Mouse (Mus musculus): ENCODE data around the gene Chrng. TPM values are rescaled to one million over a fixed set of nuclear protein-coding genes. Genes with fewer than 3 reads are reported as not detected.
A peak's percentile ranks its signal among the peaks of the same experiment; 100 is the strongest.

Gene Chrng
- polyA plus RNA-seq, 1 experiment from 2014 or later, result not detected

DNA sequence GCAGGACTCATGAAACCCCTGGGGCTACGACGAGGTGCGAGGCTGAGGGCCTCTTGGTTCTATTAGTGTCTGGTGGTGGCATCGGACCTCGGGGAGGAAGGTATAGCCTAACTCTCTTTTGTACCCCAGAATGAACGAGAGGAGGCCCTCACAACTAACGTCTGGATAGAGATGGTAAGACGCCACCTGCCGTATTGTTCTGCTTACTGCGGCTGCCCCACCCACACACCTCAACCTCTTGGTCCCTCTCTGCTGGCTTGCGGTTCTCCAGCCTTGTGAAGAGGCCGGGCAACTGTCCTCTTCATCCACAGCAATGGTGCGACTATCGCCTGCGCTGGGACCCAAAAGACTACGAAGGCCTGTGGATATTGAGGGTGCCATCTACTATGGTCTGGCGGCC, 1.9 kb downstream of the Chrng start:
- ATAC-seq (ENCODE audit: low FRiP score) (no peak), DNase-seq (ENCODE audit: low spot score, missing footprints) (no peak)
- no peak overlapping the region for H3K4me3 ChIP-seq (ENCODE audit: low read depth, low read length)
- H3K9me3 ChIP-seq (ENCODE audit: control insufficient read depth, low read length), result no peaks in the 10 kb centered on the region
- no peaks in the 10 kb centered on the region for H3K4me1 ChIP-seq (ENCODE audit: control insufficient read depth, insufficient read depth, low read length)
- H3K36me3 ChIP-seq (ENCODE audit: control insufficient read depth, insufficient read depth, low read length), result no peaks in the 10 kb centered on the region
- WGBS, result 22% methylated on average over 17 of the region's 17 CpGs
- H3K27ac ChIP-seq (ENCODE audit: low read depth, low read length), result no peak overlapping the region
- no peak overlapping the region for H3K9ac ChIP-seq (ENCODE audit: low read length)
- H3K4me2 ChIP-seq, result no peak overlapping the region
- H3K27me3 ChIP-seq (ENCODE audit: control insufficient read depth, insufficient read depth, low read length), result peaks cover 2% of the 10 kb centered on the region; the same call in 1 of the 2 replicates

DNA sequence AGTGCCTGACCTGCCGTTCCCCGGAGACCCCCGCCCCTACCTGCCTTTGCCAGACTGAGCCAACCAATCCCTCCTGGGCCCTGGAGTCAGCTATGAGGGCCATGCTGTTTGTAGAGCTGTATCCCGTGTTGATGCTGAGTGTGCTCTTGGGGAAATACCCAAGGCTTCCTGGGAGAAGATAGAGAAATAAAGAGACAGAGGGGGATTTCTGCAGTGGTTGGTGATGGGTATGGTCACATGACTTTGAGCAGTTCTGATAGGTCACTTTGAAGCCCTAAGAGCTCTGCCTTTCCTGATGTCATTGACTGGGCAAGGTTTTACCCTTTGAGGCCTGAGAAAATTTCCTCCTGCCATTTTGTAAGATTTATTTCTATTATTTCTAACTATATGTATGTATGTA, 7.0 kb downstream of the Chrng start:
- H3K27ac ChIP-seq (ENCODE audit: low read depth, low read length), result no peak overlapping the region
- no peak overlapping the region for H3K4me3 ChIP-seq (ENCODE audit: low read depth, low read length)
- 81% methylated on average over 4 of the region's 4 CpGs for WGBS
- peaks cover 16% of the 10 kb centered on the region for H3K4me1 ChIP-seq (ENCODE audit: control insufficient read depth, insufficient read depth, low read length)
- no peaks in the 10 kb centered on the region for H3K36me3 ChIP-seq (ENCODE audit: control insufficient read depth, insufficient read depth, low read length)
- H3K27me3 ChIP-seq (ENCODE audit: control insufficient read depth, insufficient read depth, low read length), result peaks cover 2% of the 10 kb centered on the region; the same call in 1 of the 2 replicates
- ATAC-seq (ENCODE audit: low FRiP score) (no peak), DNase-seq (ENCODE audit: low spot score, missing footprints) (no peak)
- H3K4me2 ChIP-seq, result no peak overlapping the region
- no peak overlapping the region for H3K9ac ChIP-seq (ENCODE audit: low read length)
- no peaks in the 10 kb centered on the region for H3K9me3 ChIP-seq (ENCODE audit: control insufficient read depth, low read length)

DNA sequence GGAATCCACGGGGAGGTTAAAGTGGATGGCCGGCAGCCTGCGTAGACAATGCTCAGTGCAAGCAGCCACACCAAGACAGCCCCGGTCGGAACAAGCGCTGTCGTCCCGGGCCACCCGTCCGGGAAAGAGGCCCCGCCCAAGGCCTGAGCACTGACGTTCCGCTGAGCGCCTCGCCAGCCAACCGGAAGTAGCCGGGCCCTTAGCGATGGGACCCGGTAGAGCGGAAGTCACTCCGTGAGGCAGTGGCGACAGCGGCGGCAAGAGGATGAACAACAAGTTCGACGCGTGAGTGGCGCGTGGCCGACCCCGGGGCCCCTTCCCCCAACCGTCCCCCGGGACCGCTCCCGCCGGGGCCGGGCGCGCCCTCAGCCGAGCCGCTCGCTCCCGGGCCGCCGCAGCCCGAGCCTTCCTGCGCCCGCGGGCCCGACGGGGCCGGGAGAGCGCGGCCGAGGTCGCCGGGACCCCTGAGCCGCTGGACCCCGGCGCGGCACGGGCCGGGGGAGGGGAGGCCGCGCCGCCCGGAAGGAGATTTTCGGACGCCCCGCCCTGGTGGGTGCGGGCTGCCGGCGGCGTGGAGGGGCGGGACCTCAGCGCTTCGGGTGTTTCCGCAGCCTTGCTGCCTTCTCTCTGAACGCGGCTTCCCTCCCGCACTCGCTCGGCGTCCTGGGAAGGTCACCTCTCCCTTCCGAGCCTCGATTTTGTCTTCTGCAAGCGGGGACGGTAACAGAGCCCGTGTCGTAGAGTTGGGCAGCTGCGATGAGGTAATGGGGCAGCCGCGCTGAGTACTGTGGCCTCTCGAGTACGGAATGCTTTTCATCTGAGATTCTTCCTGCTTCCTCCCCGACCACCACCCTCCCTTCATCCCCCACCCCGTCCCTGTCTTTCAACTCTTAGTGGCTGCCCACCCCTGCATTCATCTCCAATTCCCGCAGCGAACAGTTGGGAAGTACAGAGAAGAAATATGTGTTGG, 9.6 kb downstream of the Chrng start, which contains the start of gene Eif4e2:
TSS of gene Eif4e2 (plus strand) at position 180 of the 970 bp plus-strand sequence.
- H3K9me3 ChIP-seq (ENCODE audit: control insufficient read depth, low read length), result no peaks in the 10 kb centered on the region
- peak within 1 kb of the TSS; percentile 98 for H3K27ac ChIP-seq (ENCODE audit: low read depth, low read length)
- H3K4me2 ChIP-seq, result peak within 1 kb of the TSS; percentile 67
- H3K9ac ChIP-seq (ENCODE audit: low read length), result peak within 1 kb of the TSS; percentile 95
- peak within 1 kb of the TSS; percentile 82 for H3K4me3 ChIP-seq (ENCODE audit: low read depth, low read length)
- ATAC-seq (ENCODE audit: low FRiP score) (peak; percentile 98), DNase-seq (ENCODE audit: low spot score, missing footprints) (peak; percentile 98)
- H3K4me1 ChIP-seq (ENCODE audit: control insufficient read depth, insufficient read depth, low read length), result peaks cover 16% of the 10 kb centered on the region
- H3K27me3 ChIP-seq (ENCODE audit: control insufficient read depth, insufficient read depth, low read length), result no peaks in the 10 kb centered on the region
- no peaks in the 10 kb centered on the region for H3K36me3 ChIP-seq (ENCODE audit: control insufficient read depth, insufficient read depth, low read length)
- WGBS, result under 1% methylated on average over 88 of the region's 99 CpGs

DNA sequence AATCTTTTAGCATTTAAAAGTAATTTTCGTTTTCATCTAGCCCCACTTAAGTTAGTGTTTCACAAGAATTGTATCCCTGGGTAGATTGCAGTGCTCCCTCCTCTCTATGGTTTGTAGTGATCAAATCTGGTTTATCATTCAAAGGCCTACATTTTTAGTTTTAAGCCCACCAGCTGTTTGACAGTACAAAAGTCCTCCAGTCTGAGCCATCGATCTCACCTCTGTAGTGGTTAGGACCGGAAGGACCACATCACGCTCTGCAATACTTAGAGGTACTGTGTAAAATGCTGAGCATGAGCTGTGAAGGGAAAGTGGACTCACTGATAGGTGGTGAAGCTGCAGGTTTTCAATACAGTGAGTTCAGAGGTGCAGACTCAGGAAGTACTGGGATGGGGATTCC, 10.3 kb downstream of the Chrng start:
- ATAC-seq (ENCODE audit: low FRiP score) (no peak), DNase-seq (ENCODE audit: low spot score, missing footprints) (peak; percentile 86)
- peaks cover 16% of the 10 kb centered on the region for H3K4me1 ChIP-seq (ENCODE audit: control insufficient read depth, insufficient read depth, low read length)
- peak overlapping the region; percentile 98 for H3K27ac ChIP-seq (ENCODE audit: low read depth, low read length)
- H3K9ac ChIP-seq (ENCODE audit: low read length), result peak overlapping the region; percentile 95
- no peaks in the 10 kb centered on the region; the same call in 1 of the 2 replicates for H3K36me3 ChIP-seq (ENCODE audit: control insufficient read depth, insufficient read depth, low read length)
- H3K4me3 ChIP-seq (ENCODE audit: low read depth, low read length), result peak overlapping the region; percentile 82
- 44% methylated on average over 4 of the region's 4 CpGs for WGBS
- H3K4me2 ChIP-seq, result peak overlapping the region; percentile 67
- H3K9me3 ChIP-seq (ENCODE audit: control insufficient read depth, low read length), result no peaks in the 10 kb centered on the region
- no peaks in the 10 kb centered on the region for H3K27me3 ChIP-seq (ENCODE audit: control insufficient read depth, insufficient read depth, low read length)

DNA sequence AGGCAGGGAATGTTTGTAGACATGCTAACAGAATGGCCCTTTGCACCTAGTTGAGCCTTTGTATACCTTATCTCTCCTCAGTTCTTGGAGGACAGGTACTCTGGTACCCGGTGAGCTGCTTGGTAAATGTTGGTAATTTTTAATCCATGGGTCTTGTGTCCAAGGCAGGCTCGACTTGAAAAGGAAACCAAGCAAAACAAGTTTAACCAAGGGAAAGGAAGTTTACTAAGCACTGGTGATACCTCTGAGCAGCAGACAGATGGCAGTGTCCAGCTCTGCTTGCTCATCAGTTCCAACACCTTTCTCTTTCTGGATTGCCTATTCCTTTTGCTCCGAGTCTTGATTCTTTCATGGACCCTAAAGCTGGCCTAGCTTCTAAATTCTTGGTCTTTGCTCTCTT, 13.5 kb downstream of the Chrng start:
- H3K9ac ChIP-seq (ENCODE audit: low read length), result no peak overlapping the region
- no peaks in the 10 kb centered on the region for H3K9me3 ChIP-seq (ENCODE audit: control insufficient read depth, low read length)
- no peak overlapping the region for H3K27ac ChIP-seq (ENCODE audit: low read depth, low read length)
- WGBS, result 74% methylated on average over 3 of the region's 3 CpGs
- H3K4me2 ChIP-seq, result no peak overlapping the region
- no peak overlapping the region for H3K4me3 ChIP-seq (ENCODE audit: low read depth, low read length)
- H3K36me3 ChIP-seq (ENCODE audit: control insufficient read depth, insufficient read depth, low read length), result peaks cover 19% of the 10 kb centered on the region
- peaks cover 14% of the 10 kb centered on the region for H3K4me1 ChIP-seq (ENCODE audit: control insufficient read depth, insufficient read depth, low read length)
- H3K27me3 ChIP-seq (ENCODE audit: control insufficient read depth, insufficient read depth, low read length), result no peaks in the 10 kb centered on the region
- DNase-seq (ENCODE audit: low spot score, missing footprints) (no peak), ATAC-seq (ENCODE audit: low FRiP score) (no peak)

DNA sequence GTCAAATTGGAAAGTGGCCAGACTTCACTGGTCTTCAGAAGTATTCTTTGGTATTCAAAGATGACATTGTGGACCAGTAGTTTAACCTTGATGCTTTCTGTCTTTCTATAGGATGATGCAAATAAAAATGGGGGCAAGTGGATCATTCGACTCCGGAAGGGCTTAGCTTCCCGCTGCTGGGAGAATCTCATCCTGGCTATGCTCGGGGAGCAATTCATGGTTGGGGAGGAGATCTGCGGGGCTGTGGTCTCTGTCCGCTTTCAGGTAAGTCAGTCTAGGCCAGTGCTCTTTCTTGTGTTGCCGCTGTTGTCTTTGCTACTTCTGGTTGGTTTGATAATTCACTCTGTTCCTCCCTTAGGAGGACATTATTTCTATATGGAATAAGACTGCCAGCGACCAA, 21.3 kb downstream of the Chrng start:
- no peaks in the 10 kb centered on the region for H3K9me3 ChIP-seq (ENCODE audit: control insufficient read depth, low read length)
- no peak overlapping the region for H3K4me2 ChIP-seq
- peaks cover 47% of the 10 kb centered on the region for H3K36me3 ChIP-seq (ENCODE audit: control insufficient read depth, insufficient read depth, low read length)
- H3K4me1 ChIP-seq (ENCODE audit: control insufficient read depth, insufficient read depth, low read length), result no peaks in the 10 kb centered on the region
- ATAC-seq (ENCODE audit: low FRiP score) (no peak), DNase-seq (ENCODE audit: low spot score, missing footprints) (no peak)
- H3K9ac ChIP-seq (ENCODE audit: low read length), result no peak overlapping the region
- H3K27ac ChIP-seq (ENCODE audit: low read depth, low read length), result no peak overlapping the region
- 97% methylated on average over 8 of the region's 8 CpGs for WGBS
- H3K27me3 ChIP-seq (ENCODE audit: control insufficient read depth, insufficient read depth, low read length), result no peaks in the 10 kb centered on the region
- no peak overlapping the region for H3K4me3 ChIP-seq (ENCODE audit: low read depth, low read length)

DNA sequence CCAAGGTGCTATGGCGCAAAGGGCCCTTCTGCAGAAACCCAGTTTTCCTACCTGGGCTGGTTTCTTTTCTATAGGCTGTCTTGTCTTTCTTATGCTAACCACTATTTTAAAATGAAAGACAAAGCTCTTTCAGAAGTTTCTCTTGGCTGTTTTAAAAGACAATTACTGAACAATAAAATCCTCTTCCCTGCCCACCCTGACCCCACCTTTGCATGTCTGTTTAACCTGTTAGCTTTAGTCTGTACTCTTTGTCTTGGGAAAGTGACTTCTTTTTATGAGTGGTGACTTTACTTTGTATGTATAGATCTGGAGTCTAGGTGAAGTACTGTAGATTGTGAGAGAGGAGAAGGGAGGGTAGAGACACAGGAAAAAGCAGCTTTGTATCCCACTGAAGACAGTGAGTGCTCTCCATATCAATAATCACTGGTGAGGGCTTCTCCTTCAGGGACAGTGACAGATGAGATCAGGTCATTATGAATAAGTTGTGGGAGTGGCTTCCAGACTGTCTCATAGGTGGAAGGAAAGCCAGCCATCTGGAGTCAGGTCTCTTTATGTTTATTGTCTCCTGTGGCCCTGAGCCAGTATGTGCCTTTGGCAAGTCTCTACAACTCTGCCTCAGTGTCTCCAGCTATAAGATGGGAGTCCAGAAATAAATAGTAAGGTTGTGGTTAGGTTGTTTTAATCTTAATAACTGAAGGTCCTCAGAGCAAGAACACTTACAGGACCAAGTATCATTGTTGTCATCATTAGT, 22.1 kb downstream of the Chrng start:
- H3K4me1 ChIP-seq (ENCODE audit: control insufficient read depth, insufficient read depth, low read length), result no peaks in the 10 kb centered on the region
- DNase-seq (ENCODE audit: low spot score, missing footprints) (no peak), ATAC-seq (ENCODE audit: low FRiP score) (no peak)
- no peaks in the 10 kb centered on the region for H3K9me3 ChIP-seq (ENCODE audit: control insufficient read depth, low read length)
- H3K4me2 ChIP-seq, result no peak overlapping the region
- H3K27ac ChIP-seq (ENCODE audit: low read depth, low read length), result no peak overlapping the region
- no peak overlapping the region for H3K4me3 ChIP-seq (ENCODE audit: low read depth, low read length)
- H3K27me3 ChIP-seq (ENCODE audit: control insufficient read depth, insufficient read depth, low read length), result no peaks in the 10 kb centered on the region
- no peak overlapping the region for H3K9ac ChIP-seq (ENCODE audit: low read length)
- peaks cover 44% of the 10 kb centered on the region for H3K36me3 ChIP-seq (ENCODE audit: control insufficient read depth, insufficient read depth, low read length)
- WGBS, result 96% methylated on average over 1 of the region's 1 CpGs

DNA sequence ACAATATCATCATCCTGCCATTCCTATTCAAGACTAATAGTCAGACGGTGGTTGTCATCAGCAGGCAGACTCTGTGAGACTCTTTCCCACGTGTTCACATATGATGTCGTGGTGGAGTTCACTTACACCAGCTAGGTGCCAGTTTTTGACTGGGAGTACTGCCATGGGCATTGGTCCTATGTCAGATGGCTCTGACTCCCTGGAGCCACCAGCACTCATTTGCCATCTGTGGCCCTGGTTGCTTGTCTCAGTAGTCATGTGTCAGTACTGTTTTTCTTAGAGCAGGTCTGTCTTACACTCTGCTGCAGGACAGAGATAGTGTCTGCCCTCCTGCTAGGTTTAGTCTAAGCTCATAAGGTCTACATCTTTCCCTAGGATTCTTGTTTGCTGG, 22.7 kb downstream of the Chrng start:
- ATAC-seq (ENCODE audit: low FRiP score), result no peak
- Histone ChIP-seq H3K9ac (ENCODE audit: low read length) (no peak overlapping the region), H3K9me3 (ENCODE audit: control insufficient read depth, low read length) (no peaks in the 10 kb centered on the region), H3K27ac (ENCODE audit: low read depth, low read length) (no peak overlapping the region), H3K4me2 (no peak overlapping the region), H3K4me1 (ENCODE audit: control insufficient read depth, insufficient read depth, low read length) (no peaks in the 10 kb centered on the region), H3K4me3 (ENCODE audit: low read depth, low read length) (no peak overlapping the region), H3K27me3 (ENCODE audit: control insufficient read depth, insufficient read depth, low read length) (no peaks in the 10 kb centered on the region), H3K36me3 (ENCODE audit: control insufficient read depth, insufficient read depth, low read length) (peaks cover 45% of the 10 kb centered on the region)
- DNase-seq (ENCODE audit: low spot score, missing footprints), result no peak
- 89% methylated on average over 3 of the region's 3 CpGs for WGBS

DNA sequence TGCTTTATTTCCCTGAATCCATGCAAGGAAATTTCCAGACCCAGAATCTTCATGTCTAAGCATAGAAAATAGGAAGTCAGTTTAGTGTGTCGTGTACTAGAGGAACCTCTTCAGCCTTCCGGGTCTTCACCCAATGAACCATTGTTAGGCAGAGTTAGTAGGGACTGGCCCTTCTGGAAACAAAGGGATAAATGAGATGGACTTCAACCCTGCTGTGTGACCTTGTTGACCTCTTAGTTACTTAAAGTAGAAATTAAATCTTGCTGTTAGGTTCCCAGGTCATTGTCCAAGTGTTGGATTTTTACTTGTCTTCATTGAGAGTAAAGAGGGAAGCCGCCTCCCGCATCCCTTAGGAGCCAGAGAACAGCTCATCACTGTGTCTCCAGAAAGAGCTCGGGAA, 26.1 kb downstream of the Chrng start:
- DNase-seq (ENCODE audit: low spot score, missing footprints), result no peak
- Histone ChIP-seq H3K27me3 (ENCODE audit: control insufficient read depth, insufficient read depth, low read length) (no peaks in the 10 kb centered on the region), H3K9me3 (ENCODE audit: control insufficient read depth, low read length) (no peaks in the 10 kb centered on the region), H3K27ac (ENCODE audit: low read depth, low read length) (no peak overlapping the region), H3K4me2 (no peak overlapping the region), H3K36me3 (ENCODE audit: control insufficient read depth, insufficient read depth, low read length) (peaks cover 34% of the 10 kb centered on the region), H3K9ac (ENCODE audit: low read length) (no peak overlapping the region), H3K4me3 (ENCODE audit: low read depth, low read length) (no peak overlapping the region), H3K4me1 (ENCODE audit: control insufficient read depth, insufficient read depth, low read length) (no peaks in the 10 kb centered on the region)
- ATAC-seq (ENCODE audit: low FRiP score), result no peak
- whole genome bisulfite sequencing, result 72% methylated on average over 5 of the region's 5 CpGs
